Mouse (Mus musculus): Measurements from ENCODE around the gene March8.

Gene March8

GRCm38 (mm10) chr6:116407956-116408657, 70.3 kb downstream of the March8 start:
- DNase-seq (ENCODE audit: low read depth, low spot score), result no peak

GRCm38 (mm10) chr6:116410436-116410835, 72.6 kb downstream of the March8 start:
- DNase-seq (ENCODE audit: low read depth, low spot score), result no peak

GRCm38 (mm10) chr6:116411716-116412115, 73.9 kb downstream of the March8 start:
- DNase-seq (ENCODE audit: low read depth, low spot score), result no peak

GRCm38 (mm10) chr6:116412546-116413325, 74.9 kb downstream of the March8 start:
- DNase-seq (ENCODE audit: low read depth, low spot score), result no peak

- DNase-seq (ENCODE audit: low read depth, low spot score), result no peak
These were observed 77.4 kb downstream of the March8 start for GRCm38 (mm10) chr6:116415126-116415676.

GRCm38 (mm10) chr6:116416000-116416552, 78.3 kb downstream of the March8 start:
- no peak for DNase-seq (ENCODE audit: low read depth, low spot score)

- no peak for DNase-seq (ENCODE audit: low read depth, low spot score)
These were observed 79.9 kb downstream of the March8 start for GRCm38 (mm10) chr6:116417518-116418315.

- DNase-seq (ENCODE audit: low read depth, low spot score), result no peak
These were observed 80.7 kb downstream of the March8 start for GRCm38 (mm10) chr6:116418487-116418886.

- no peak for DNase-seq (ENCODE audit: low read depth, low spot score)
These were observed 81.9 kb downstream of the March8 start for GRCm38 (mm10) chr6:116419699-116420098.

- no peak for DNase-seq (ENCODE audit: low read depth, low spot score)
These were observed 82.4 kb downstream of the March8 start for GRCm38 (mm10) chr6:116420271-116420670.

- no peak for DNase-seq (ENCODE audit: low read depth, low spot score)
These were observed 85.2 kb downstream of the March8 start for GRCm38 (mm10) chr6:116422991-116423390.

GRCm38 (mm10) chr6:116423664-116424063, 85.8 kb downstream of the March8 start:
- no peak for DNase-seq (ENCODE audit: low read depth, low spot score)

GRCm38 (mm10) chr6:116427552-116427951, 89.7 kb downstream of the March8 start:
- no peak for DNase-seq (ENCODE audit: low read depth, low spot score)

GRCm38 (mm10) chr6:116428282-116428681, 90.5 kb downstream of the March8 start:
- no peak for DNase-seq (ENCODE audit: low read depth, low spot score)

GRCm38 (mm10) chr6:116438864-116439263, 101.0 kb downstream of the March8 start:
- DNase-seq (ENCODE audit: low read depth, low spot score), result no peak

- DNase-seq (ENCODE audit: low read depth, low spot score), result no peak
These were observed 101.7 kb downstream of the March8 start for GRCm38 (mm10) chr6:116439531-116439930.

GRCm38 (mm10) chr6:116440447-116440846, 102.6 kb downstream of the March8 start:
- DNase-seq (ENCODE audit: low read depth, low spot score), result no peak

GRCm38 (mm10) chr6:116440849-116441248, 103.0 kb downstream of the March8 start:
- no peak for DNase-seq (ENCODE audit: low read depth, low spot score)

- no peak for DNase-seq (ENCODE audit: low read depth, low spot score)
These were observed 118.0 kb downstream of the March8 start for GRCm38 (mm10) chr6:116455781-116456180.

- DNase-seq (ENCODE audit: low read depth, low spot score), result no peak
These were observed 118.7 kb downstream of the March8 start for GRCm38 (mm10) chr6:116456482-116456881.

GRCm38 (mm10) chr6:116458728-116459127, 120.9 kb downstream of the March8 start:
- DNase-seq (ENCODE audit: low read depth, low spot score), result no peak
